Mouse (Mus musculus): Measurements from ENCODE around the gene P4ha3. TPM values are rescaled to one million over a fixed set of nuclear protein-coding genes. Genes with fewer than 3 reads are reported as not detected.

The P4ha3 gene
- total and polyA plus RNA-seq, 3 experiments: 0.35 TPM; not detected in 2

DNA sequence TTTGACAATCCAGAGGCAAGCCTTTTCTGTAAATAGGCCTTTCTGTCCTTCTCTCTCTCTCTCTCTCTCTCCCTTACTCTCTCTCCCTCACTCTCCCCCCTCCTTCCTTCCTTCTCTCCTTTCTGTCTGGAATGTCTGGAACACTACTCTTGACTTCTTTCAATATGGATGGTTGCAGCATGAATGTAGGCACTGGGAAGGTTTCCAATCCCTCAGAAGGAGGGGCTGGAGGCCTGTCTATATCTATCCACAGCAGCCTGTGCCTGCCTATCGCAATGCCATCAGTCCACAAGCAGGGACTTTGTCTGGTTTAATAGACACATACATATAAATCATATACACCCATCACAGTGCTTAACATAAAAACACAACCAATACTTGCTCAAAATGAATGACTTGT, 23.9 kb downstream of the P4ha3 start:
- no peaks in the 10 kb centered on the region for H3K9me3 ChIP-seq (replicated peaks; ENCODE audit: insufficient read depth, low read length)
- H3K27me3 ChIP-seq (ENCODE audit: control insufficient read depth in 1 of 2, insufficient read depth in 2 of 2, low read length in 2 of 2): no peaks in the 10 kb centered on the region
- TF ChIP-seq E2F4 (IDR thresholded peaks at IDR 0.05; ENCODE audit: borderline replicate concordance, low read depth, low read length) (no peak), RAD21 (IDR thresholded peaks at IDR 0.05; ENCODE audit: low read depth, low read length) (no peak), ELF1 (IDR thresholded peaks at IDR 0.05; ENCODE audit: low read depth, low read length) (no peak), POLR2A (IDR thresholded peaks at IDR 0.05; ENCODE audit: control insufficient read depth in 1 of 2, insufficient read depth in 1 of 2, low read depth in 1 of 2, low read length in 2 of 2, poor library complexity in 1 of 2) (no peak), POLR2AphosphoS2 (IDR thresholded peaks at IDR 0.05; ENCODE audit: low read length) (no peak), JUND (IDR thresholded peaks at IDR 0.05; ENCODE audit: low read depth, low read length) (no peak), GATA1 (IDR thresholded peaks at IDR 0.05; ENCODE audit: low read depth, low read length) (no peak), KAT2A (conservative IDR thresholded peaks at IDR 0.05; ENCODE audit: low read depth, low read length) (no peak), TCF12 (IDR thresholded peaks at IDR 0.05; ENCODE audit: low read depth, low read length) (no peak), TBP (IDR thresholded peaks at IDR 0.05; ENCODE audit: low read depth, low read length) (no peak)
- no peaks in the 10 kb centered on the region for H3K79me2 ChIP-seq (ENCODE audit: control insufficient read depth, insufficient read depth, low read length, poor library complexity)
- no peak overlapping the region for H3K27ac ChIP-seq (ENCODE audit: control insufficient read depth, low read depth, low read length)
- H3K4me3 ChIP-seq (ENCODE audit: control insufficient read depth in 1 of 2, insufficient read depth in 1 of 2, low read depth in 2 of 2, low read length in 2 of 2): no peak overlapping the region
- no peak for DNase-seq (ENCODE audit: low read depth, low spot score)
- H3K4me1 ChIP-seq (ENCODE audit: control insufficient read depth in 1 of 2, insufficient read depth in 2 of 2, low read length in 2 of 2): peaks cover 4 to 10% of the 10 kb centered on the region in 2 experiments; a peak in 3 of 4 replicates
- no peak overlapping the region for H3K9ac ChIP-seq (ENCODE audit: control insufficient read depth, low read depth, low read length, poor library complexity, severe bottlenecking)
- H3K36me3 ChIP-seq (ENCODE audit: control insufficient read depth in 1 of 2, insufficient read depth in 2 of 2, low read length in 2 of 2): no peaks in the 10 kb centered on the region; a peak in 1 of 4 replicates

GRCm38 (mm10) chr7:100309679-100310078, 24.4 kb downstream of the P4ha3 start:
- DNase-seq (ENCODE audit: low read depth, low spot score): no peak
- Histone ChIP-seq H3K9me3 (replicated peaks; ENCODE audit: insufficient read depth, low read length) (no peaks in the 10 kb centered on the region), H3K27me3 (ENCODE audit: control insufficient read depth in 1 of 2, insufficient read depth in 2 of 2, low read length in 2 of 2) (no peaks in the 10 kb centered on the region), H3K27ac (ENCODE audit: control insufficient read depth, low read depth, low read length) (no peak overlapping the region), H3K36me3 (ENCODE audit: control insufficient read depth in 1 of 2, insufficient read depth in 2 of 2, low read length in 2 of 2) (no peaks in the 10 kb centered on the region; a peak in 1 of 4 replicates), H3K9ac (ENCODE audit: control insufficient read depth, low read depth, low read length, poor library complexity, severe bottlenecking) (no peak overlapping the region), H3K4me3 (ENCODE audit: control insufficient read depth in 1 of 2, insufficient read depth in 1 of 2, low read depth in 2 of 2, low read length in 2 of 2) (no peak overlapping the region), H3K79me2 (ENCODE audit: control insufficient read depth, insufficient read depth, low read length, poor library complexity) (no peaks in the 10 kb centered on the region), H3K4me1 (ENCODE audit: control insufficient read depth in 1 of 2, insufficient read depth in 2 of 2, low read length in 2 of 2) (peaks cover 4 to 10% of the 10 kb centered on the region in 2 experiments; a peak in 3 of 4 replicates)
- TF ChIP-seq GATA1 (IDR thresholded peaks at IDR 0.05; ENCODE audit: low read depth, low read length) (no peak), MAZ (IDR thresholded peaks at IDR 0.05; ENCODE audit: low read depth, low read length) (no peak), POLR2A (IDR thresholded peaks at IDR 0.05; ENCODE audit: control insufficient read depth in 1 of 2, insufficient read depth in 1 of 2, low read depth in 1 of 2, low read length in 2 of 2, poor library complexity in 1 of 2) (no peak), E2F4 (IDR thresholded peaks at IDR 0.05; ENCODE audit: borderline replicate concordance, low read depth, low read length) (no peak), USF1 (IDR thresholded peaks at IDR 0.05; ENCODE audit: low read depth, low read length) (no peak), ELF1 (IDR thresholded peaks at IDR 0.05; ENCODE audit: low read depth, low read length) (no peak), NRF1 (IDR thresholded peaks at IDR 0.05; ENCODE audit: insufficient read depth, low read depth, low read length, poor library complexity, severe bottlenecking) (no peak), UBTF (IDR thresholded peaks at IDR 0.05; ENCODE audit: borderline replicate concordance, insufficient read depth, low read depth, low read length) (no peak)

- Histone ChIP-seq H3K36me3 (ENCODE audit: control insufficient read depth in 1 of 2, insufficient read depth in 2 of 2, low read length in 2 of 2) (no peaks in the 10 kb centered on the region; a peak in 1 of 4 replicates), H3K27ac (ENCODE audit: control insufficient read depth, low read depth, low read length) (no peak overlapping the region), H3K4me3 (ENCODE audit: control insufficient read depth in 1 of 2, insufficient read depth in 1 of 2, low read depth in 2 of 2, low read length in 2 of 2) (no peak overlapping the region), H3K79me2 (ENCODE audit: control insufficient read depth, insufficient read depth, low read length, poor library complexity) (no peaks in the 10 kb centered on the region), H3K27me3 (ENCODE audit: control insufficient read depth in 1 of 2, insufficient read depth in 2 of 2, low read length in 2 of 2) (no peaks in the 10 kb centered on the region), H3K4me1 (ENCODE audit: control insufficient read depth in 1 of 2, insufficient read depth in 2 of 2, low read length in 2 of 2) (peaks cover 4 to 10% of the 10 kb centered on the region in 2 experiments; a peak in 3 of 4 replicates), H3K9ac (ENCODE audit: control insufficient read depth, low read depth, low read length, poor library complexity, severe bottlenecking) (no peak overlapping the region), H3K9me3 (replicated peaks; ENCODE audit: insufficient read depth, low read length) (no peaks in the 10 kb centered on the region)
- TF ChIP-seq SMC3 (IDR thresholded peaks at IDR 0.05; ENCODE audit: low read depth, low read length): no peak
- no peak for TF ChIP-seq JUND (IDR thresholded peaks at IDR 0.05; ENCODE audit: low read depth, low read length)
- TF ChIP-seq RAD21 (IDR thresholded peaks at IDR 0.05; ENCODE audit: low read depth, low read length): no peak
- TF ChIP-seq MEF2A (IDR thresholded peaks at IDR 0.05; ENCODE audit: extremely low read depth, insufficient replicate concordance, low read depth, low read length, poor library complexity, severe bottlenecking): no peak
- no peak for TF ChIP-seq MYC (IDR thresholded peaks at IDR 0.05; ENCODE audit: low read depth, low read length)
- no peak for TF ChIP-seq ZC3H11A (IDR thresholded peaks at IDR 0.05; ENCODE audit: low read depth, low read length)
- DNase-seq (ENCODE audit: low read depth, low spot score): no peak
Measured at GRCm38 (mm10) chr7:100310290-100310689, 25.0 kb downstream of the P4ha3 start.

Data from MEL (cell line).